Mouse (Mus musculus): ENCODE measurements around the gene Teddm1a. TPM values are rescaled to one million over a fixed set of nuclear protein-coding genes. Genes with fewer than 3 reads are reported as not detected.

Gene Teddm1a
- polyA plus RNA-seq, 1 experiment from 2014 or later, result not detected

- TF ChIP-seq CTCF (IDR thresholded peaks at IDR 0.05; ENCODE audit: low read depth) (no peak), EP300 (IDR thresholded peaks at IDR 0.05; ENCODE audit: low read depth) (no peak)
- Histone ChIP-seq H3K9me3 (ENCODE audit: low read length) (no peaks in the 10 kb centered on the region), H3K27me3 (ENCODE audit: insufficient read depth, low read length) (no peaks in the 10 kb centered on the region), H3K4me3 (ENCODE audit: low read depth, low read length) (no peak overlapping the region), H3K36me3 (replicated peaks; ENCODE audit: insufficient read depth, low read length) (no peaks in the 10 kb centered on the region), H3K4me1 (ENCODE audit: insufficient read depth) (peaks cover 3% of the 10 kb centered on the region), H3K9ac (replicated peaks) (no peak overlapping the region), H3K4me2 (ENCODE audit: low read depth, low read length) (no peak overlapping the region), H3K27ac (ENCODE audit: low read depth) (no peak overlapping the region)
- ATAC-seq (no peak), DNase-seq (no peak)
- 80% methylated on average over 3 of the region's 3 CpGs for WGBS (ENCODE audit: insufficient replicate concordance)
Observed at GRCm38 (mm10) chr1:153921642-153922041, 30.1 kb downstream of the Teddm1a start.

GRCm38 (mm10) chr1:153922571-153923021 lies 31.1 kb downstream of the Teddm1a start:
- DNase-seq (no peak), ATAC-seq (no peak)
- H3K4me3 ChIP-seq (ENCODE audit: low read depth, low read length), result no peak overlapping the region
- peaks cover 3% of the 10 kb centered on the region for H3K4me1 ChIP-seq (ENCODE audit: insufficient read depth)
- 50% methylated on average over 5 of the region's 5 CpGs for WGBS (ENCODE audit: insufficient replicate concordance)
- no peak overlapping the region for H3K9ac ChIP-seq (replicated peaks)
- no peaks in the 10 kb centered on the region for H3K9me3 ChIP-seq (ENCODE audit: low read length)
- no peak overlapping the region for H3K27ac ChIP-seq (ENCODE audit: low read depth)
- no peaks in the 10 kb centered on the region for H3K36me3 ChIP-seq (replicated peaks; ENCODE audit: insufficient read depth, low read length)
- H3K4me2 ChIP-seq (ENCODE audit: low read depth, low read length), result no peak overlapping the region
- TF ChIP-seq CTCF (IDR thresholded peaks at IDR 0.05; ENCODE audit: low read depth) (no peak), EP300 (IDR thresholded peaks at IDR 0.05; ENCODE audit: low read depth) (no peak)
- H3K27me3 ChIP-seq (ENCODE audit: insufficient read depth, low read length), result no peaks in the 10 kb centered on the region

DNA sequence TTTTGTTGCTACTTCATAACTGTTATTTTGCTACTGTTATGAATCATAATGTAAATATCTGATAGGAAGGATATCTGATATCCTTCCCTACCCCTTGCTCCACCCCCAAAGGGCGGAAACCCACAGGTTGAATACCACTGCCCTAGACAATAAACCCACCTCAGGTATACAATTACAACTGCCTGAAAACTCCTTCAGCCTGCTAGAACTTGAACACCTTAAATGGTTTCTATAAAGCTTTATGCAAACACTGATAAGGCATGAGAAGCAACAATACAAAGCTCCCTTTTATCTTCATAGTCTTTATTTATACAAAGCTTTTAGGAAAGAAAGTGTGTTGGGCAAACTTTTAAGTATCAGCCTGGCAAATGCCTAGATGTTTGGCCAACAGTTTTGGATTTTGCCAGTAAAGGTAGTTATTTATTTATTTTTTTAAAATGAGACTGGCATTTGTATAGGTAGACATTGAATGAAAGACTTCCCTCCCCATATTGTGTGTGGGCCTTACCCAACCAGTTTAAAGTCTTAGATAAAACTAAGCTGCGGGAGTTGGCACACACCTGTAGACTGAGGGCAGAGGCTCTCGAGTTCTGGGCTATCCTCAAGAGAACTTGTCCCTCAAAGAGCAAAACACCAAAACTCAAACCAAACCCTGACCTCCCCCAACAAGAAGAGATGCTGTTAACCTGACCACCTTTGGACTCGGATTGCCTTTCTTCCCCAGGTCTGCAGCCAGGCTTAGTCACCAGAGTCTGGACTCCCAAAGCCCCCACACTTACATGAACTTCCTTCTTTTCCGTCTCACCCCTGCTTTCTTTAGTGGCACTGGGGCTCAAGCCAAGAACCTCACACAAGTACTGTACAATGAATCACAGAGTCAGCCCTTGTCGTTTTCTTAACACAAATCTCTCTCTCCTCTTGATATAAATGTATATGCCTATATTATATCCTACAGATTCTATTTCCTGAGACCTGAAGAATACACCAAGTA lies 33.1 kb downstream of the Teddm1a start:
- Histone ChIP-seq H3K27ac (ENCODE audit: low read depth) (no peak overlapping the region), H3K4me1 (ENCODE audit: insufficient read depth) (peaks cover 3% of the 10 kb centered on the region; the same call in 1 of the 2 replicates), H3K4me3 (ENCODE audit: low read depth, low read length) (no peak overlapping the region), H3K9ac (replicated peaks) (no peak overlapping the region), H3K4me2 (ENCODE audit: low read depth, low read length) (no peak overlapping the region), H3K27me3 (ENCODE audit: insufficient read depth, low read length) (no peaks in the 10 kb centered on the region), H3K9me3 (ENCODE audit: low read length) (no peaks in the 10 kb centered on the region), H3K36me3 (replicated peaks; ENCODE audit: insufficient read depth, low read length) (no peaks in the 10 kb centered on the region)
- no peak for ATAC-seq
- no peak for TF ChIP-seq CTCF (IDR thresholded peaks at IDR 0.05; ENCODE audit: low read depth)
- no peak for TF ChIP-seq EP300 (IDR thresholded peaks at IDR 0.05; ENCODE audit: low read depth)
- WGBS (ENCODE audit: insufficient replicate concordance), result 57% methylated on average over 6 of the region's 6 CpGs
- DNase-seq, result no peak

- no peak overlapping the region for H3K4me2 ChIP-seq (ENCODE audit: low read depth, low read length)
- TF ChIP-seq CTCF (IDR thresholded peaks at IDR 0.05; ENCODE audit: low read depth) (no peak), EP300 (IDR thresholded peaks at IDR 0.05; ENCODE audit: low read depth) (no peak)
- H3K36me3 ChIP-seq (replicated peaks; ENCODE audit: insufficient read depth, low read length), result no peaks in the 10 kb centered on the region
- ATAC-seq (no peak), DNase-seq (no peak)
- no peak overlapping the region for H3K4me3 ChIP-seq (ENCODE audit: low read depth, low read length)
- no peaks in the 10 kb centered on the region for H3K27me3 ChIP-seq (ENCODE audit: insufficient read depth, low read length)
- H3K9me3 ChIP-seq (ENCODE audit: low read length), result no peaks in the 10 kb centered on the region
- no peak overlapping the region for H3K9ac ChIP-seq (replicated peaks)
- 66% methylated on average over 2 of the region's 2 CpGs for WGBS (ENCODE audit: insufficient replicate concordance)
- H3K4me1 ChIP-seq (ENCODE audit: insufficient read depth), result no peaks in the 10 kb centered on the region
- H3K27ac ChIP-seq (ENCODE audit: low read depth), result no peak overlapping the region
Observed at GRCm38 (mm10) chr1:153930431-153930830, 38.9 kb downstream of the Teddm1a start.

DNA sequence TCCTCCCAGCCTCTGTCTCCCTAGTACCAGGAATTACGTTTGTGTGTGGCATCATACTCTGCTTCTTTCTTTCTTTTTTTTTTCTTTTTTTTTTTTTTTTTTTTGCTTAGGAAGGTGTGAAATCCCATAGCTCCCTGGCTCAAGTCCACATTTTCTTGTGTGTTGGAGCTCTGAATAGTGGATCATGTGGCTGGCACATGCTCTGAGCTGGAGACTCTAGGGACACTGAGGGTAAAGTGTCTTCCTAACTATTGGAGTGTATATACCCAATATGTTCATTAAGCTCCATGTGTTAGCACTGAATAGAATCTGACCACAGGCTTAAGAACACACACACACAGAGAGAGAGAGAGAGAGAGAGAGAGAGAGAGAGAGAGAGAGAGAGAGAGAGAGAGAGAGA lies 42.2 kb downstream of the Teddm1a start:
- Histone ChIP-seq H3K4me3 (ENCODE audit: low read depth, low read length) (no peak overlapping the region), H3K4me1 (ENCODE audit: insufficient read depth) (no peaks in the 10 kb centered on the region), H3K36me3 (replicated peaks; ENCODE audit: insufficient read depth, low read length) (no peaks in the 10 kb centered on the region), H3K9ac (replicated peaks) (no peak overlapping the region), H3K27me3 (ENCODE audit: insufficient read depth, low read length) (no peaks in the 10 kb centered on the region), H3K9me3 (ENCODE audit: low read length) (no peaks in the 10 kb centered on the region), H3K27ac (ENCODE audit: low read depth) (no peak overlapping the region), H3K4me2 (ENCODE audit: low read depth, low read length) (no peak overlapping the region)
- no peak for DNase-seq
- ATAC-seq, result no peak
- TF ChIP-seq EP300 (IDR thresholded peaks at IDR 0.05; ENCODE audit: low read depth) (no peak), CTCF (IDR thresholded peaks at IDR 0.05; ENCODE audit: low read depth) (no peak)
- 68% methylated on average over 1 of the region's 1 CpGs for WGBS (ENCODE audit: insufficient replicate concordance)

- Histone ChIP-seq H3K9ac (replicated peaks) (no peak overlapping the region), H3K4me2 (ENCODE audit: low read depth, low read length) (no peak overlapping the region), H3K27ac (ENCODE audit: low read depth) (no peak overlapping the region), H3K36me3 (replicated peaks; ENCODE audit: insufficient read depth, low read length) (no peaks in the 10 kb centered on the region), H3K4me3 (ENCODE audit: low read depth, low read length) (no peak overlapping the region), H3K27me3 (ENCODE audit: insufficient read depth, low read length) (no peaks in the 10 kb centered on the region), H3K9me3 (ENCODE audit: low read length) (no peaks in the 10 kb centered on the region), H3K4me1 (ENCODE audit: insufficient read depth) (no peaks in the 10 kb centered on the region)
- TF ChIP-seq EP300 (IDR thresholded peaks at IDR 0.05; ENCODE audit: low read depth), result no peak
- no peak for TF ChIP-seq CTCF (IDR thresholded peaks at IDR 0.05; ENCODE audit: low read depth)
- 72% methylated on average over 12 of the region's 12 CpGs for WGBS (ENCODE audit: insufficient replicate concordance)
- DNase-seq (no peak), ATAC-seq (no peak)
Observed at GRCm38 (mm10) chr1:153935844-153936380, 44.4 kb downstream of the Teddm1a start.

All from liver, postnatal 0 days (tissue).